Mouse (Mus musculus): ENCODE results near the gene Hmgb1.
A peak's percentile ranks its signal among the peaks of the same experiment; 100 is the strongest.

The Hmgb1 gene

GRCm38 (mm10) chr5:149104096-149104725 is 80.1 kb downstream of the Hmgb1 start:
- no peak for DNase-seq (ENCODE audit: low spot score)

GRCm38 (mm10) chr5:149101869-149102268 is 82.4 kb downstream of the Hmgb1 start:
- DNase-seq (ENCODE audit: low spot score) = no peak

- DNase-seq (ENCODE audit: low spot score) = no peak
Measured at GRCm38 (mm10) chr5:149100091-149100490, 84.2 kb downstream of the Hmgb1 start.

GRCm38 (mm10) chr5:149099009-149099408 is 85.3 kb downstream of the Hmgb1 start:
- no peak for DNase-seq (ENCODE audit: low spot score)

- no peak for DNase-seq (ENCODE audit: low spot score)
Measured at GRCm38 (mm10) chr5:149097841-149098240, 86.4 kb downstream of the Hmgb1 start.

- DNase-seq (ENCODE audit: low spot score) = no peak
Measured at GRCm38 (mm10) chr5:149096284-149096683, 88.0 kb downstream of the Hmgb1 start.

GRCm38 (mm10) chr5:149092926-149093325 is 91.4 kb downstream of the Hmgb1 start:
- DNase-seq (ENCODE audit: low spot score) = no peak

- no peak for DNase-seq (ENCODE audit: low spot score)
Measured at GRCm38 (mm10) chr5:149092526-149092925, 91.8 kb downstream of the Hmgb1 start.

GRCm38 (mm10) chr5:149091256-149091655 is 93.0 kb downstream of the Hmgb1 start:
- no peak for DNase-seq (ENCODE audit: low spot score)

GRCm38 (mm10) chr5:149089860-149090259 is 94.4 kb downstream of the Hmgb1 start:
- no peak for DNase-seq (ENCODE audit: low spot score)

GRCm38 (mm10) chr5:149089456-149089855 is 94.8 kb downstream of the Hmgb1 start:
- no peak for DNase-seq (ENCODE audit: low spot score)

- no peak for DNase-seq (ENCODE audit: low spot score)
Measured at GRCm38 (mm10) chr5:149088891-149089290, 95.4 kb downstream of the Hmgb1 start.

GRCm38 (mm10) chr5:149088149-149088548 is 96.1 kb downstream of the Hmgb1 start:
- no peak for DNase-seq (ENCODE audit: low spot score)

GRCm38 (mm10) chr5:149086382-149087244 is 97.7 kb downstream of the Hmgb1 start:
- DNase-seq (ENCODE audit: low spot score) = no peak

- DNase-seq (ENCODE audit: low spot score) = no peak
Measured at GRCm38 (mm10) chr5:149080466-149080865, 103.8 kb downstream of the Hmgb1 start.

- peak; percentile 43 for DNase-seq (ENCODE audit: low spot score)
Measured at GRCm38 (mm10) chr5:149079758-149080150, 104.5 kb downstream of the Hmgb1 start.

GRCm38 (mm10) chr5:149079018-149079757 is 105.1 kb downstream of the Hmgb1 start:
- peak; percentile 36 for DNase-seq (ENCODE audit: low spot score)

GRCm38 (mm10) chr5:149077136-149077535 is 107.2 kb downstream of the Hmgb1 start:
- DNase-seq (ENCODE audit: low spot score) = no peak

GRCm38 (mm10) chr5:149071546-149071945 is 112.7 kb downstream of the Hmgb1 start:
- no peak for DNase-seq (ENCODE audit: low spot score)

GRCm38 (mm10) chr5:149068745-149069144 is 115.5 kb downstream of the Hmgb1 start:
- DNase-seq (ENCODE audit: low spot score) = no peak

GRCm38 (mm10) chr5:149068247-149068740 is 116.0 kb downstream of the Hmgb1 start:
- no peak for DNase-seq (ENCODE audit: low spot score)

GRCm38 (mm10) chr5:149067501-149067961 is 116.8 kb downstream of the Hmgb1 start:
- DNase-seq (ENCODE audit: low spot score) = no peak
